Mouse (Mus musculus) lung, postnatal 0 days (tissue): ENCODE measurements around the gene Rnf149.
A peak's percentile ranks its signal among the peaks of the same experiment; 100 is the strongest.

Experiments used
- CTCF ChIP-seq: IDR thresholded peaks from 2 replicates; pipeline ENCODE4 v1.5.1; 2016; ENCODE audit warnings: antibody characterized with exemption, mild to moderate bottlenecking
- EP300 ChIP-seq: IDR thresholded peaks from 2 replicates; pipeline ENCODE4 v1.6.1; 2016; ENCODE audit warnings: antibody characterized with exemption, mild to moderate bottlenecking, control low read depth

GRCm38 (mm10) chr1:39561920-39562319, 15.3 kb downstream of the Rnf149 start:
- TF ChIP-seq CTCF (peak; percentile 32; the same call in 1 of the 2 replicates), EP300 (no peak)
